Mouse (Mus musculus): ENCODE measurements around the gene Entpd8. TPM values are rescaled to one million over a fixed set of nuclear protein-coding genes. Genes with fewer than 3 reads are reported as not detected.

Entpd8 gene
- polyA plus RNA-seq, 1 experiment from 2014 or later, result not detected

- Histone ChIP-seq H3K4me3 (no peak overlapping the region), H3K4me1 (peaks cover 43% of the 10 kb centered on the region), H3K9me3 (no peaks in the 10 kb centered on the region), H3K36me3 (no peaks in the 10 kb centered on the region), H3K27me3 (no peaks in the 10 kb centered on the region), H3K27ac (replicated peaks) (peak overlapping the region; percentile 88), H3K9ac (replicated peaks) (no peak overlapping the region), H3K4me2 (replicated peaks) (no peak overlapping the region)
- no peak for ATAC-seq (replicated peaks)
- 54% methylated on average over 6 of the region's 6 CpGs for WGBS
Observed at GRCm38 (mm10) chr2:25125146-25125545, 45.0 kb downstream of the Entpd8 start.

DNA sequence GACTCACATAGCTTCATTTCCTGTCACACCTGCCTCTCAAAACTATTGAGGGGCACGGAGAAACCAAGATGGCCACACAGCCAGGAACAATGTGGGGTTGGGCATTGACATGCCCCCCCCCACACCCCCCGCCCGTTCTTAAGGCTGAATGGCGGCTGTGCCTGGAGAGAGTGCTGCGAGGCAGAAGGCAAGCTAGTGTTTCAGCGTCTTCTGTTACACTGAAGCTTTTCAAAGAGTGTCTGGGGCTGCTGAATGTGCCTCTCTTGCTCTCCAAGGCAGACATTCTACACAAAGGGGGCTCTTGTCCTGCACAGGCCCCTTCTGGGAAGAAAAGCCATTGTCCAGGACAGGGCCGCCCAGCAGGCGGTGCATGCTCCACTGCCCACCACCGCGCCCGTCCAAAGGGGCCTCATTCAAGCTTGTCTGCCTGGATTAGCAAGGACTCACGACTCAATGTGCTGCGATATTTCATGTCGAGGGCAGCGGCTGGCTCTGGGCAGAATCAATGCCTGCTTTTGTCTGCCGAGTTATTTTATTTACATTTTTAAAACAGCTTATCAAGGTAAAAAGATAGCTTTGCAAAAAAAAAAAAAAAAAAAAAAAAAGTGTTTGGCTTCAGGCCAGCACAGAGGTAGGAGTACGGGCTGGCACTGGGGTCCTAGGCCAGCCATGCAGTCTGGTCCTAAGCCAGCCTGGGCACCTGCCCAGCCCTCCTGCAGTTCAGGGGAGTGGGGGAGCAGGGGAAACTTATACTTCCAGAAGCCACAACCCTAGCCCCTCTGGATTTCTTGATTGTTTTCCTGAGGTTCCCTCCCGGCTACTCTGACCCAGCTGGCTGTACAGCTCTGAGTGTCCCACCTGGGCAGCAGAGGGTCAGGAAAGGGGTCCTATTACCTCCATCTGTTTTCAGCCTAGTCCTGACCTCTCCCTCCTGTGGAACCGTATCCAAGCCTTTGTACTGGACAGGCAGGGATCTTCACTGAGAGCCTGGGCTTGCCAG lies 46.2 kb downstream of the Entpd8 start:
- Histone ChIP-seq H3K4me2 (replicated peaks) (no peak overlapping the region), H3K4me3 (no peak overlapping the region), H3K9ac (replicated peaks) (no peak overlapping the region), H3K4me1 (peaks cover 43% of the 10 kb centered on the region), H3K27me3 (no peaks in the 10 kb centered on the region), H3K36me3 (no peaks in the 10 kb centered on the region), H3K27ac (replicated peaks) (peak overlapping the region; percentile 88), H3K9me3 (no peaks in the 10 kb centered on the region)
- WGBS, result 3% methylated on average over 19 of the region's 19 CpGs
- peak; percentile 93 for ATAC-seq (replicated peaks)

- Histone ChIP-seq H3K4me2 (replicated peaks) (no peak overlapping the region), H3K27me3 (no peaks in the 10 kb centered on the region), H3K27ac (replicated peaks) (peak overlapping the region; percentile 88), H3K4me1 (peaks cover 43% of the 10 kb centered on the region), H3K9me3 (no peaks in the 10 kb centered on the region), H3K4me3 (no peak overlapping the region), H3K9ac (replicated peaks) (no peak overlapping the region), H3K36me3 (no peaks in the 10 kb centered on the region)
- ATAC-seq (replicated peaks), result no peak
- WGBS, result 29% methylated on average over 5 of the region's 5 CpGs
Observed at GRCm38 (mm10) chr2:25127206-25127605, 47.1 kb downstream of the Entpd8 start.

DNA sequence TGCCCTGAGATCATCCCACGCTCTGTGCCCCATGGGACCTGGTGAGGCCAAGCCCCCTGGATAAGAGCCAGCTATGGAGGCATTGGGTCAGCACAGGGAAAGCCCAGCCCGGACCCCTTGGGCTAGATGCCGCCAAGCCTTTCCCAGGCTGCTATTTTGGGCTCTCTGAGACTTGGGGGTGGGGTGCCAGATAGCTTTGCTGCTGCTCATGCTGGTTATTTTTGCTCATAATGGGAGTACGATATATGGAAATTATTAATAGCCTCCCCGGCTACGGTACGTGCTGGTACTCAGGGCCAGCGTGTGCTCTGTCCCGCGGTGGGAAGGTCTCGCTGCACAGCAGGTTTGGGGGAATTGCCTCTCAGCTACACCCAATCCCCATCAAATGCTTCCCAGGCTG lies 48.0 kb downstream of the Entpd8 start:
- H3K9ac ChIP-seq (replicated peaks), result no peak overlapping the region
- no peaks in the 10 kb centered on the region for H3K9me3 ChIP-seq
- H3K4me2 ChIP-seq (replicated peaks), result no peak overlapping the region
- no peaks in the 10 kb centered on the region for H3K27me3 ChIP-seq
- 81% methylated on average over 11 of the region's 11 CpGs for WGBS
- H3K27ac ChIP-seq (replicated peaks), result peak overlapping the region; percentile 88; the same call in 1 of the 2 replicates
- H3K4me1 ChIP-seq, result peaks cover 43% of the 10 kb centered on the region
- ATAC-seq (replicated peaks), result no peak
- no peak overlapping the region for H3K4me3 ChIP-seq
- no peaks in the 10 kb centered on the region for H3K36me3 ChIP-seq

- ATAC-seq (replicated peaks), result no peak
Observed at GRCm38 (mm10) chr2:25131601-25132000, 51.5 kb downstream of the Entpd8 start.

More at GRCm38 (mm10) chr2:25131601-25132000, 51.5 kb downstream of the Entpd8 start:
- H3K4me2 ChIP-seq (replicated peaks), result no peak overlapping the region
- H3K36me3 ChIP-seq, result no peaks in the 10 kb centered on the region
- H3K9me3 ChIP-seq, result no peaks in the 10 kb centered on the region
- H3K27ac ChIP-seq (replicated peaks), result no peak overlapping the region
- H3K4me3 ChIP-seq, result no peak overlapping the region
- WGBS, result 68% methylated on average over 9 of the region's 9 CpGs
- no peak overlapping the region for H3K9ac ChIP-seq (replicated peaks)
- H3K27me3 ChIP-seq, result no peaks in the 10 kb centered on the region
- peaks cover 26% of the 10 kb centered on the region for H3K4me1 ChIP-seq

Small RNA genes within 50 kb of the gene (microRNA-seq; reads per million reads assigned to microRNA genes)
- gene Gm24328 (not detected), gene Mir7664 (not detected)

Other genes with a start within 250 kb of the Entpd8 start
- 129 and 132 TPM in 2 replicates for gene Ehmt1, start 160.7 kb upstream of the Entpd8 start, polyA plus RNA-seq (2015; fragmentation: Nextera tagmentation; extraction: Ambion mirVana)
- gene Arrdc1, start 145.1 kb upstream of the Entpd8 start, polyA plus RNA-seq (2015; fragmentation: Nextera tagmentation; extraction: Ambion mirVana), result 30.4 and 30.5 TPM in 2 replicates
- gene Zmynd19, start 130.5 kb upstream of the Entpd8 start, polyA plus RNA-seq (2015; fragmentation: Nextera tagmentation; extraction: Ambion mirVana), result 21.5 and 22.6 TPM in 2 replicates
- gene Dph7, start 117.9 kb upstream of the Entpd8 start, polyA plus RNA-seq (2015; fragmentation: Nextera tagmentation; extraction: Ambion mirVana), result 42.7 and 44.7 TPM in 2 replicates
- gene Mrpl41, start 105.2 kb upstream of the Entpd8 start, polyA plus RNA-seq (2015; fragmentation: Nextera tagmentation; extraction: Ambion mirVana), result 149 and 159 TPM in 2 replicates
- 3.8 and 4.0 TPM in 2 replicates for gene Pnpla7, start 104.3 kb upstream of the Entpd8 start, polyA plus RNA-seq (2015; fragmentation: Nextera tagmentation; extraction: Ambion mirVana)
- 194 and 209 TPM in 2 replicates for gene Nsmf, start 25.9 kb upstream of the Entpd8 start, polyA plus RNA-seq (2015; fragmentation: Nextera tagmentation; extraction: Ambion mirVana)
- not detected in 2 replicates for gene Noxa1, start 14.8 kb downstream of the Entpd8 start, polyA plus RNA-seq (2015; fragmentation: Nextera tagmentation; extraction: Ambion mirVana)
- 25.2 and 27.5 TPM in 2 replicates for gene Nrarp, start 100.5 kb downstream of the Entpd8 start, polyA plus RNA-seq (2015; fragmentation: Nextera tagmentation; extraction: Ambion mirVana)
- 1.3 and 1.6 TPM in 2 replicates for gene Tor4a, start 116.6 kb downstream of the Entpd8 start, polyA plus RNA-seq (2015; fragmentation: Nextera tagmentation; extraction: Ambion mirVana)
- 96.7 and 102 TPM in 2 replicates for gene Nelfb, start 131.2 kb downstream of the Entpd8 start, polyA plus RNA-seq (2015; fragmentation: Nextera tagmentation; extraction: Ambion mirVana)
- not detected in 2 replicates for gene Stpg3, start 134.3 kb downstream of the Entpd8 start, polyA plus RNA-seq (2015; fragmentation: Nextera tagmentation; extraction: Ambion mirVana)
- gene Fam166a, start 138.4 kb downstream of the Entpd8 start, polyA plus RNA-seq (2015; fragmentation: Nextera tagmentation; extraction: Ambion mirVana), result 1.2 TPM in 1 of 2 replicates, not detected in the other
- 399 and 409 TPM in 2 replicates for gene Tubb4b, start 144.4 kb downstream of the Entpd8 start, polyA plus RNA-seq (2015; fragmentation: Nextera tagmentation; extraction: Ambion mirVana)
- not detected in 2 replicates for gene Slc34a3, start 154.1 kb downstream of the Entpd8 start, polyA plus RNA-seq (2015; fragmentation: Nextera tagmentation; extraction: Ambion mirVana)
- gene Rnf224, start 156.5 kb downstream of the Entpd8 start, polyA plus RNA-seq (2015; fragmentation: Nextera tagmentation; extraction: Ambion mirVana), result not detected in 2 replicates
- 79.1 and 80.4 TPM in 2 replicates for gene Rnf208, start 162.0 kb downstream of the Entpd8 start, polyA plus RNA-seq (2015; fragmentation: Nextera tagmentation; extraction: Ambion mirVana)
- gene Cysrt1, start 162.1 kb downstream of the Entpd8 start, polyA plus RNA-seq (2015; fragmentation: Nextera tagmentation; extraction: Ambion mirVana), result 0.20 TPM in 1 of 2 replicates, not detected in the other
- 6.5 and 6.8 TPM in 2 replicates for gene AL732309.1, start 166.6 kb downstream of the Entpd8 start, polyA plus RNA-seq (2015; fragmentation: Nextera tagmentation; extraction: Ambion mirVana)
- gene Tmem203, start 175.1 kb downstream of the Entpd8 start, polyA plus RNA-seq (2015; fragmentation: Nextera tagmentation; extraction: Ambion mirVana), result 16.4 and 19.7 TPM in 2 replicates
- 15.6 and 16.5 TPM in 2 replicates for gene Tprn, start 182.3 kb downstream of the Entpd8 start, polyA plus RNA-seq (2015; fragmentation: Nextera tagmentation; extraction: Ambion mirVana)
- gene Ssna1, start 192.1 kb downstream of the Entpd8 start, polyA plus RNA-seq (2015; fragmentation: Nextera tagmentation; extraction: Ambion mirVana), result 209 and 225 TPM in 2 replicates
- 148 and 150 TPM in 2 replicates for gene Anapc2, start 192.2 kb downstream of the Entpd8 start, polyA plus RNA-seq (2015; fragmentation: Nextera tagmentation; extraction: Ambion mirVana)
- gene Tmem210, start 207.8 kb downstream of the Entpd8 start, polyA plus RNA-seq (2015; fragmentation: Nextera tagmentation; extraction: Ambion mirVana), result not detected in 2 replicates
- gene Lrrc26, start 209.6 kb downstream of the Entpd8 start, polyA plus RNA-seq (2015; fragmentation: Nextera tagmentation; extraction: Ambion mirVana), result not detected in 2 replicates
- 19.1 and 21.5 TPM in 2 replicates for gene Grin1, start 238.9 kb downstream of the Entpd8 start, polyA plus RNA-seq (2015; fragmentation: Nextera tagmentation; extraction: Ambion mirVana)

Measured in forebrain, embryonic 15.5 days (tissue).